Comparison of ENCODE assay signal across 9 mouse cellular contexts in genomic region chr4:117866083-117866482, GRCm38 (mm10). TPM values are rescaled to one million over a fixed set of nuclear protein-coding genes. Genes with fewer than 3 reads are reported as not detected.
A peak's percentile ranks its signal among the peaks of the same experiment; 100 is the strongest.
DNase-seq lines count a peak whose midpoint lies in the region; ATAC-seq and TF ChIP-seq lines count a peak whose summit lies in the region.
"Had no signal": no experiment of that assay in that cellular context is flagged by ENCODE, and none has a peak within 500 bp of the region (broad histone marks: within the 10 kb centered on the region; RNA-seq: fewer than 3 reads in every experiment).

No protein-coding gene starts in this region.

- TF ChIP-seq EP300 in liver, postnatal 0 days (IDR thresholded peaks at IDR 0.05; ENCODE audit: low read depth), result no peak

- H3K4me3 ChIP-seq in hindbrain, postnatal 0 days (ENCODE audit: low read length), result no peak overlapping the region
- H3K4me3 ChIP-seq in hindbrain, embryonic 11.5 days (ENCODE audit: low read depth, low read length), result no peak overlapping the region
- no peak overlapping the region for H3K4me3 ChIP-seq in liver, postnatal 0 days (ENCODE audit: low read depth, low read length)
- H3K4me3 ChIP-seq in stomach, embryonic 15.5 days (replicated peaks), result no peak overlapping the region
- no peak overlapping the region for H3K4me3 ChIP-seq in midbrain, embryonic 11.5 days (ENCODE audit: low read depth, low read length)
- H3K4me3 ChIP-seq: midbrain, embryonic 12.5 days had no signal

- H3K27me3 ChIP-seq in hindbrain, postnatal 0 days (ENCODE audit: insufficient read depth, low read length), result no peaks in the 10 kb centered on the region
- H3K27me3 ChIP-seq in hindbrain, embryonic 11.5 days (ENCODE audit: control insufficient read depth, insufficient read depth, low read length), result no peaks in the 10 kb centered on the region; the same call in none of the 2 replicates
- peaks cover 12% of the 10 kb centered on the region; the same call in 1 of the 2 replicates for H3K27me3 ChIP-seq in liver, postnatal 0 days (ENCODE audit: insufficient read depth, low read length)
- 0 out of 2 replicates have a peak, but pooled peaks cover 5% of the 10 kb centered on the region for H3K27me3 ChIP-seq in stomach, embryonic 15.5 days (replicated peaks)
- peaks cover 2% of the 10 kb centered on the region; the same call in 1 of the 2 replicates for H3K27me3 ChIP-seq in midbrain, embryonic 11.5 days (ENCODE audit: control insufficient read depth, insufficient read depth, low read length)

- H3K36me3 ChIP-seq in hindbrain, postnatal 0 days (ENCODE audit: insufficient read depth, low read length), result 0 out of 2 replicates have a peak, but pooled peaks cover 3% of the 10 kb centered on the region
- H3K36me3 ChIP-seq in hindbrain, embryonic 11.5 days (ENCODE audit: control insufficient read depth, insufficient read depth, low read length), result no peaks in the 10 kb centered on the region
- peaks cover 56% of the 10 kb centered on the region for H3K36me3 ChIP-seq in liver, postnatal 0 days (replicated peaks; ENCODE audit: insufficient read depth, low read length)
- peaks cover 6% of the 10 kb centered on the region; the same call in 1 of the 2 replicates for H3K36me3 ChIP-seq in stomach, embryonic 15.5 days
- no peaks in the 10 kb centered on the region for H3K36me3 ChIP-seq in midbrain, embryonic 11.5 days (ENCODE audit: control insufficient read depth, insufficient read depth, low read length)
- H3K36me3 ChIP-seq: midbrain, embryonic 12.5 days had no signal

- WGBS in hindbrain, postnatal 0 days, result 44% methylated on average over 9 of the region's 9 CpGs
- WGBS in hindbrain, embryonic 11.5 days, result 54% methylated on average over 9 of the region's 9 CpGs
- 70% methylated on average over 9 of the region's 9 CpGs for WGBS in liver, postnatal 0 days (ENCODE audit: insufficient replicate concordance)
- WGBS in stomach, embryonic 15.5 days, result 54% methylated on average over 9 of the region's 9 CpGs
- WGBS in midbrain, embryonic 11.5 days, result 66% methylated on average over 9 of the region's 9 CpGs

- TF ChIP-seq CTCF in hindbrain, postnatal 0 days (IDR thresholded peaks at IDR 0.05; ENCODE audit: low read depth), result no peak
- TF ChIP-seq CTCF in liver, postnatal 0 days (IDR thresholded peaks at IDR 0.05; ENCODE audit: low read depth), result no peak

- peak; percentile 75 for DNase-seq in hindbrain, postnatal 0 days (ENCODE audit: low spot score)
- DNase-seq in hindbrain, embryonic 11.5 days (ENCODE audit: low spot score), result no peak
- peak; percentile 92 to 93 for DNase-seq in adrenal gland, postnatal 36 days
- DNase-seq in heart, postnatal 10 days, result peak; percentile 79 to 81
- DNase-seq in liver, postnatal 0 days, result peak; percentile 58
- no peak for DNase-seq in frontal cortex, postnatal 36 days (ENCODE audit: low spot score in 2 of 2)
- DNase-seq in midbrain, embryonic 11.5 days (ENCODE audit: low spot score, missing footprints), result no peak

- H3K4me1 ChIP-seq in hindbrain, postnatal 0 days (ENCODE audit: insufficient read depth, low read length), result no peaks in the 10 kb centered on the region
- no peaks in the 10 kb centered on the region for H3K4me1 ChIP-seq in hindbrain, embryonic 11.5 days (replicated peaks; ENCODE audit: control insufficient read depth, insufficient read depth, low read length)
- H3K4me1 ChIP-seq in liver, postnatal 0 days (ENCODE audit: insufficient read depth), result 0 out of 2 replicates have a peak, but pooled peaks cover 2% of the 10 kb centered on the region
- H3K4me1 ChIP-seq in stomach, embryonic 15.5 days, result peaks cover 9% of the 10 kb centered on the region
- 0 out of 2 replicates have a peak, but pooled peaks cover 2% of the 10 kb centered on the region for H3K4me1 ChIP-seq in midbrain, embryonic 11.5 days (ENCODE audit: control insufficient read depth, insufficient read depth, low read length)

- ATAC-seq in hindbrain, postnatal 0 days, result peak; percentile 33; the same call in 1 of the 2 replicates
- ATAC-seq in hindbrain, embryonic 11.5 days (ENCODE audit: low FRiP score), result no peak
- ATAC-seq in liver, postnatal 0 days, result no peak
- ATAC-seq in stomach, embryonic 15.5 days (ENCODE audit: insufficient read depth, low FRiP score, low read depth), result peak; percentile 47; the same call in 1 of the 2 replicates
- no peak for ATAC-seq in midbrain, embryonic 11.5 days (ENCODE audit: low FRiP score)

- H3K9ac ChIP-seq in hindbrain, postnatal 0 days (replicated peaks; ENCODE audit: low read length), result no peak overlapping the region
- no peak overlapping the region for H3K9ac ChIP-seq in hindbrain, embryonic 11.5 days (ENCODE audit: low read depth, low read length)
- no peak overlapping the region for H3K9ac ChIP-seq in liver, postnatal 0 days (replicated peaks)
- H3K9ac ChIP-seq in stomach, embryonic 15.5 days, result no peak overlapping the region
- H3K9ac ChIP-seq in midbrain, embryonic 11.5 days (ENCODE audit: low read length), result no peak overlapping the region
- H3K9ac ChIP-seq: midbrain, embryonic 12.5 days had no signal

- H3K27ac ChIP-seq in hindbrain, postnatal 0 days, result peak overlapping the region; percentile 26; the same call in 1 of the 2 replicates
- H3K27ac ChIP-seq in hindbrain, embryonic 11.5 days (ENCODE audit: low read depth, low read length), result no peak overlapping the region
- no peak overlapping the region for H3K27ac ChIP-seq in liver, postnatal 0 days (ENCODE audit: low read depth)
- no peak overlapping the region for H3K27ac ChIP-seq in stomach, embryonic 15.5 days
- no peak overlapping the region for H3K27ac ChIP-seq in midbrain, embryonic 11.5 days (ENCODE audit: low read depth, low read length)
- H3K27ac ChIP-seq: midbrain, embryonic 12.5 days had no signal

- H3K9me3 ChIP-seq in hindbrain, postnatal 0 days (ENCODE audit: low read length), result no peaks in the 10 kb centered on the region
- H3K9me3 ChIP-seq in hindbrain, embryonic 11.5 days (ENCODE audit: control insufficient read depth, low read length), result no peaks in the 10 kb centered on the region
- H3K9me3 ChIP-seq in liver, postnatal 0 days (ENCODE audit: low read length), result no peaks in the 10 kb centered on the region
- H3K9me3 ChIP-seq in stomach, embryonic 15.5 days, result no peaks in the 10 kb centered on the region
- no peaks in the 10 kb centered on the region for H3K9me3 ChIP-seq in midbrain, embryonic 11.5 days (ENCODE audit: control insufficient read depth, low read length)
- H3K9me3 ChIP-seq: midbrain, embryonic 12.5 days had no signal

- H3K4me2 ChIP-seq in hindbrain, postnatal 0 days (ENCODE audit: low read depth, low read length), result no peak overlapping the region
- no peak overlapping the region for H3K4me2 ChIP-seq in hindbrain, embryonic 11.5 days (replicated peaks; ENCODE audit: low read depth, low read length)
- no peak overlapping the region for H3K4me2 ChIP-seq in liver, postnatal 0 days (ENCODE audit: low read depth, low read length)
- no peak overlapping the region for H3K4me2 ChIP-seq in stomach, embryonic 15.5 days
- H3K4me2 ChIP-seq in midbrain, embryonic 11.5 days, result no peak overlapping the region
- H3K4me2 ChIP-seq: midbrain, embryonic 12.5 days had no signal

- intact Hi-C loops in heart, postnatal 10 days (cut with DNase I), result loop anchor here (1.0 to 10.0 kb wide), 2 partner anchors 161 to 219 kb away; no protein-coding TSS in a partner anchor

RNA-seq across cellular contexts. Expression of gene Ccdc24, which starts 6.3 kb away (rescaled TPM):
- total RNA-seq in hindbrain, postnatal 0 days (2014; rRNA removed), result 2.0 and 3.4 TPM in 2 replicates
- 1.7 and 2.2 TPM in 2 replicates for polyA plus RNA-seq in hindbrain, postnatal 0 days (2015; fragmentation: Nextera tagmentation; extraction: Ambion mirVana)
- polyA plus RNA-seq in hindbrain, embryonic 11.5 days (2014; fragmentation: Nextera tagmentation; extraction: Ambion mirVana), result 1.7 and 1.8 TPM in 2 replicates
- under 1 TPM; 0.49 to 0.76 TPM for total RNA-seq in adrenal gland, postnatal 36 days (2021)
- total RNA-seq in heart, postnatal 10 days (2021), result under 1 TPM; 0.36 to 0.55 TPM
- 0.15 and 0.34 TPM in 2 replicates for polyA plus RNA-seq in liver, postnatal 0 days (2015; fragmentation: Nextera tagmentation; extraction: Ambion mirVana)
- 0.94 and 2.3 TPM in 2 replicates for polyA plus RNA-seq in stomach, embryonic 15.5 days (2015; fragmentation: Nextera tagmentation; extraction: Ambion mirVana)
- 0.76 and 1.4 TPM in 2 replicates for polyA plus RNA-seq in midbrain, embryonic 11.5 days (2014; fragmentation: Nextera tagmentation; extraction: Ambion mirVana)

RNA-seq across cellular contexts. Expression of gene B4galt2, which starts 17.2 kb away (rescaled TPM):
- 286 and 304 TPM in 2 replicates for total RNA-seq in hindbrain, postnatal 0 days (2014; rRNA removed)
- polyA plus RNA-seq in hindbrain, postnatal 0 days (2015; fragmentation: Nextera tagmentation; extraction: Ambion mirVana), result 71.5 and 77.0 TPM in 2 replicates
- polyA plus RNA-seq in hindbrain, embryonic 11.5 days (2014; fragmentation: Nextera tagmentation; extraction: Ambion mirVana), result 27.3 and 27.9 TPM in 2 replicates
- 10 to 100 TPM in 1 of 2 experiments, 1 to 10 TPM in 1; 10.0 to 14.3 TPM for total RNA-seq in adrenal gland, postnatal 36 days (2021)
- 10 to 100 TPM; 13.7 to 15.6 TPM for total RNA-seq in heart, postnatal 10 days (2021)
- polyA plus RNA-seq in liver, postnatal 0 days (2015; fragmentation: Nextera tagmentation; extraction: Ambion mirVana), result 0.63 and 0.67 TPM in 2 replicates
- polyA plus RNA-seq in stomach, embryonic 15.5 days (2015; fragmentation: Nextera tagmentation; extraction: Ambion mirVana), result 16.6 and 17.9 TPM in 2 replicates
- 26.8 and 29.1 TPM in 2 replicates for polyA plus RNA-seq in midbrain, embryonic 11.5 days (2014; fragmentation: Nextera tagmentation; extraction: Ambion mirVana)

RNA-seq across cellular contexts. Expression of gene Atp6v0b, which starts 21.1 kb away (rescaled TPM):
- total RNA-seq in hindbrain, postnatal 0 days (2014; rRNA removed), result 579 and 615 TPM in 2 replicates
- 637 and 643 TPM in 2 replicates for polyA plus RNA-seq in hindbrain, postnatal 0 days (2015; fragmentation: Nextera tagmentation; extraction: Ambion mirVana)
- 233 and 246 TPM in 2 replicates for polyA plus RNA-seq in hindbrain, embryonic 11.5 days (2014; fragmentation: Nextera tagmentation; extraction: Ambion mirVana)
- total RNA-seq in adrenal gland, postnatal 36 days (2021), result 100 to 1,000 TPM; 215 to 216 TPM
- 100 to 1,000 TPM; 133 to 134 TPM for total RNA-seq in heart, postnatal 10 days (2021)
- 149 and 164 TPM in 2 replicates for polyA plus RNA-seq in liver, postnatal 0 days (2015; fragmentation: Nextera tagmentation; extraction: Ambion mirVana)
- 214 and 232 TPM in 2 replicates for polyA plus RNA-seq in stomach, embryonic 15.5 days (2015; fragmentation: Nextera tagmentation; extraction: Ambion mirVana)
- polyA plus RNA-seq in midbrain, embryonic 11.5 days (2014; fragmentation: Nextera tagmentation; extraction: Ambion mirVana), result 214 and 216 TPM in 2 replicates

RNA-seq across cellular contexts. Expression of gene Dph2, which starts 25.7 kb away (rescaled TPM):
- 21.2 and 24.8 TPM in 2 replicates for total RNA-seq in hindbrain, postnatal 0 days (2014; rRNA removed)
- 13.5 and 14.1 TPM in 2 replicates for polyA plus RNA-seq in hindbrain, postnatal 0 days (2015; fragmentation: Nextera tagmentation; extraction: Ambion mirVana)
- polyA plus RNA-seq in hindbrain, embryonic 11.5 days (2014; fragmentation: Nextera tagmentation; extraction: Ambion mirVana), result 21.0 and 26.8 TPM in 2 replicates
- 1 to 10 TPM; 9.2 to 9.4 TPM for total RNA-seq in adrenal gland, postnatal 36 days (2021)
- 1 to 10 TPM; 2.8 to 4.8 TPM for total RNA-seq in heart, postnatal 10 days (2021)
- 3.5 and 4.5 TPM in 2 replicates for polyA plus RNA-seq in liver, postnatal 0 days (2015; fragmentation: Nextera tagmentation; extraction: Ambion mirVana)
- 16.6 and 16.7 TPM in 2 replicates for polyA plus RNA-seq in stomach, embryonic 15.5 days (2015; fragmentation: Nextera tagmentation; extraction: Ambion mirVana)
- 23.9 and 27.7 TPM in 2 replicates for polyA plus RNA-seq in midbrain, embryonic 11.5 days (2014; fragmentation: Nextera tagmentation; extraction: Ambion mirVana)

RNA-seq across cellular contexts. Expression of gene Slc6a9, which starts 31.8 kb away (rescaled TPM):
- 107 and 132 TPM in 2 replicates for total RNA-seq in hindbrain, postnatal 0 days (2014; rRNA removed)
- 79.7 and 82.9 TPM in 2 replicates for polyA plus RNA-seq in hindbrain, postnatal 0 days (2015; fragmentation: Nextera tagmentation; extraction: Ambion mirVana)
- 6.2 and 7.1 TPM in 2 replicates for polyA plus RNA-seq in hindbrain, embryonic 11.5 days (2014; fragmentation: Nextera tagmentation; extraction: Ambion mirVana)
- total RNA-seq in adrenal gland, postnatal 36 days (2021), result 10 to 100 TPM in 1 of 2 experiments, 1 to 10 TPM in 1; 6.5 to 16.9 TPM
- total RNA-seq in heart, postnatal 10 days (2021), result 1 to 10 TPM; 5.0 to 5.5 TPM
- polyA plus RNA-seq in liver, postnatal 0 days (2015; fragmentation: Nextera tagmentation; extraction: Ambion mirVana), result 16.0 and 19.5 TPM in 2 replicates
- polyA plus RNA-seq in stomach, embryonic 15.5 days (2015; fragmentation: Nextera tagmentation; extraction: Ambion mirVana), result 14.2 and 15.0 TPM in 2 replicates
- polyA plus RNA-seq in midbrain, embryonic 11.5 days (2014; fragmentation: Nextera tagmentation; extraction: Ambion mirVana), result 4.6 and 6.3 TPM in 2 replicates

Comparison
In these comparisons a context has a peak if more than half of its experiments do, and no peak if none do; other contexts are left out.
1. ATAC-seq: peak in hindbrain, postnatal 0 days (single experiment) and stomach, embryonic 15.5 days (single experiment); none in hindbrain, embryonic 11.5 days (single experiment), liver, postnatal 0 days (single experiment) and midbrain, embryonic 11.5 days (single experiment).
2. DNase-seq: peak in hindbrain, postnatal 0 days (single experiment), adrenal gland, postnatal 36 days (2 of 2), heart, postnatal 10 days (2 of 2) and liver, postnatal 0 days (single experiment); none in hindbrain, embryonic 11.5 days (single experiment), frontal cortex, postnatal 36 days (0 of 2) and midbrain, embryonic 11.5 days (single experiment).
3. RNA of gene B4galt2, which starts 17.2 kb away (polyA plus RNA-seq): 71.5 to 77.0 TPM in hindbrain, postnatal 0 days, 26.8 to 29.1 TPM in midbrain, embryonic 11.5 days, 27.3 to 27.9 TPM in hindbrain, embryonic 11.5 days and 16.6 to 17.9 TPM in stomach, embryonic 15.5 days; 0.63 to 0.67 TPM in liver, postnatal 0 days; every median in the first group is over 10 times any median in the second.